Mouse (Mus musculus) lung, postnatal 14 days (tissue): ENCODE results near the gene Clmn.
"Not testable (repeated sequence)": the region's sequence is repeated elsewhere in the genome, so short reads cannot be mapped to it uniquely, and the experiment has no call there.

Source experiments
- DNase-seq: peaks from one replicate; pipeline ENCODE4 v3.0.0; 2021

Gene Clmn

DNA sequence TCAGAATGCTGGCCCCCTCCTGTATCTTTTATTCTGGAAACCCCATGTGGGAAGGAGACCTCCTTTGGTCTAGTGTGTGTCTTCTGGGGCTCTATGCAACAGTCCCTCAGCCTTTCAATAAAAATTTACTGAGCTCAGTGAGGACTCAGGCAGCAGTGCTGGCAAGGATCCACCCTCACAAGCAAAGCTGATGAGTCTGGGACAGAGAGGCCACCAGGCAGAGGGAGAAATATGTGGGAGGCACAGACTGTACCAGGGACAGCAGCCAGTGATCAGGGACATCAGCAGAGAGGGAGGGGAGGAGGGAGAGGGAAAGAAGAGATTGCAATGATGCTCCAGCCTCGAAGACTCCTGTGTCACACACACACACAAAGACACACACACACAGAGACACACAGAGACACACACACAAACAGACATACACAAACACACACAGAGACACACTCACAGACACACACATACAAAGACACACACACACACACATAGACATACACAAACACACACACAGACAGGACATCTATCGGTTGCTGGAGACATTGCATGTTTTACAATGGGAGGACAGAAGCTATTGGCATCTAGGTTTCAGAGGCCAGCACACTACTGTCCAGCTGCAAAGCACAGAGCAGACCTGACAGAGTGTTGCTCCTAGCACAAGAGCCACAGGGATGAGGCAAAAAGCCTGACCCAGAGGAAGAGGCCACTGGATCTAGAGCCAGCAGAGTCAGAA, 27.6 kb downstream of the Clmn start:
- DNase-seq: peak; percentile 38

DNA sequence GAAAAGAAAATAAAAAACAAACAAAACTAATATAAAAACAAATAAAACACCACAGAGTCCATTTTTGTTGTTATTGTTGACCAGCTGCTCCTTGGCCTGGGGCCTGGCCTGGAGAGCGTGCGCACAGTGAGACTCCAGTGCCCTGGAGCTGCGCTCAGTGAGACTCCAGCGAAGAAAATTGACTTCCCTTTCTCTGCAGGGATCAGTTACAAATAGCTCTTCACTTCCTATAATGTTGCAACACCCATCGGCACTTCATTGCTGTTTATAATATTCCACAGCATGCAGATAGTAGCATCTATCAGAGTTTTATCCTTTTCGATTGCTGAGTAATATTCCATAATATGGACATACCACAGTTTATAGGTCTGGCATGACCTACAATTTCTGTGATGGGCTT, 28.6 kb downstream of the Clmn start:
- DNase-seq: no peak

- DNase-seq: no peak
These were observed 29.3 kb downstream of the Clmn start for GRCm38 (mm10) chr12:104835369-104836094.

DNA sequence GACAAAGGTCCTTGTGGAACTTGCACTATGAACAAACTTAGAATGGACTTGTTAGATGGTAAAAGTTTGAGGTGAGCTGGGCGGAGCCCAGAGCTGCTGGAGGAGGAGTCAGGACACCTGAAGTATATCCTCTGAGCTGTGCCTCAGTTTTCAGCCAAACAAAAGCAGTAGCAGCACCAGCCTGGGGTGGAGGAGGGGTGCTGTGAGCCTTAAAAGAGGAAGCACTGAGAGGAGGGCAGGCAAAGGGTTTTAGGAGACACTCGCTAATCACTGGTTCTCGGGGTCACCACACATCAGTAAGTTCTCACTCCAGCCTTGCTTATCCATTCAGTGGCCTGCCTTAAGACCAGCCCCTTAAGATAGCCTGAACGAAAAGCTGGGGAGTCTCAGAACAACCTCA, 30.1 kb downstream of the Clmn start:
- no peak for DNase-seq

DNA sequence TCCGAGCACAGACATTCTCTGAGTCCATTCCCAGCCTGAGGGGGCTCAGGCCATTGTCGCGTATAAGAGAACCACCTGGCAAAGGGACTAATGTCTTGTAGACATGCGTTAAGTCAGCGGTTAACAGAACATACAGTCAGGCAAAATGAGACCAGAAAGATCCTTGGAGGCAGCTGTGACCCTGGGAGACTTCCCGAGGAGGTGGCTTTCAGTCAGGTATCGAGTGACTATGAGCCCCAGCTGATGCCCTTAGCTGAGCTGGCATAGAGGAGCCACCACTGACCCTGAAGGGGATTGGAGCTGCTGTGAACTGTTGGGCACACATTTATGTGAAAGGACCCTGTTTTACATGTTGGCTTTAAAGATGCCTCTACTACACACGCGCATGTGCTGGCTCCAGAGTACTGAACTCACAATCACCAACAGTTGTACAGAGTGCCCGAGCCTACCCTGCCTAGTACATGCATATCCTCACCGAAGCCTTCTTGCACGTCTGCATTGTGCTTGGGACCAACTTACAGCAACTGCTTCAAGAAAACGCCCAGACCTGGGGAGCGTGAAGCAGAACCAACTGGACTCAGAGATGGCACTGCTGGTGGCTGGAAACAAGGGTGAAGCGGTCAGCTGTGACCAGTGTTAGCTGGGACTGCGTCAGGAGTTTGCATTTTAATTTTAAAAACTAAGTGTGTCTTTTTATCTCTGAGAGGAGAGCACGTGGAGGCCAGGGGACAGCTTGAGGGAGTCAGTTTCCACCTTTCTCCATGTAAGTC, 34.0 kb downstream of the Clmn start:
- no peak for DNase-seq

GRCm38 (mm10) chr12:104830283-104830639, 34.6 kb downstream of the Clmn start:
- DNase-seq: no peak

DNA sequence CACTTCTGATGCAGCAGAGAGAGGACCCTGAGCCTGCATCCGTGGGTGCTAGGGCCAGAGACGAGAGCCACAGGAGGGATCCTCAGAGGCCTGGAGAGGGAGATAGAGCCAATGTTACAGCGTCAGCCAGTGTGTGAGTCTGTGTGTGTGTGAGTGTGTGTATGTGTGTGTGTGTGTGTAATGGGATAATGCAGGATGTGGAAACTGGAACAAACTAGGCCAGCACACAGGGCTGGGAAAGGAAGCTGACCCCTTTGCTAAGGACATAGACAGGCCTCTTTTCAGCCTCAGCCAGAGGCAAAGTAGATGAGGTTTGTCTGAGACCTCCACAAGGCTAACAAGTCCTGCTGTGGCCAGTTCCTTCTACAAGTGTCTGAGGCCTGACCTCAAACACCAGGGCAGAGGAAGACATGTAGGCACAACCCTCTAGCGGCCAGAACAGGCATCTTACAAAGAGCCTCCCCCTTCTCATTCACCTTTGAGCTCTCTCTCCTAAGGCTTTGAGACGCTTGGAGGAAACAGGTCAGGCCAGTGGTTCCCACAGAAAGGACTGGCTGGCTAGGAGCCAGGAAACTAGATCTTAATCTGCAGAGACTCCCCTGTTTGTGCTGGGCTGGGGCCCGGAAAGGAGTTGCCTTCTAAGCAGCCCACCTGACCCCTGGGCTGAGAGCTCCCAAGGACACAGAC, 35.1 kb downstream of the Clmn start:
- DNase-seq: peak; percentile 48

- DNase-seq: not testable (repeated sequence)
These were observed 35.9 kb downstream of the Clmn start for GRCm38 (mm10) chr12:104828986-104829385.

DNA sequence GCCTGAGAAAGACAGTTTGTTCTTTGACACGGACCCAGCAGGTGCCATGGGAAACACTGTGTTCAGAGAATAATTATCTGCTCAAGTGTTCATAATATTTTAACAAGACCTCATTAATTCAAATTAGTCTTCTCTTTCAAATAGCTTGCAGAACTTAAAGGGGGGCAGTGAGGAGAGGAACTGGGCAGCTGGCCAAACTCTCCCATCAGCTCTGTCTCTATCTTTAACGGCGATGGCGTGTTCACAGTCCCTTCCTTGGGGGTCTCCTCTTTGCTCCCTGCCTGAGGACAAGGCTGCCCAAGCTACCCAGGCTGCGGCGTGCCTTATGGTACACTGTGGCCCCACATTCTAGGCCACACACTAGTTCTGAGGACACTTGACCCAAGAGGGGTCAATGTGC, 37.2 kb downstream of the Clmn start:
- no peak for DNase-seq

DNA sequence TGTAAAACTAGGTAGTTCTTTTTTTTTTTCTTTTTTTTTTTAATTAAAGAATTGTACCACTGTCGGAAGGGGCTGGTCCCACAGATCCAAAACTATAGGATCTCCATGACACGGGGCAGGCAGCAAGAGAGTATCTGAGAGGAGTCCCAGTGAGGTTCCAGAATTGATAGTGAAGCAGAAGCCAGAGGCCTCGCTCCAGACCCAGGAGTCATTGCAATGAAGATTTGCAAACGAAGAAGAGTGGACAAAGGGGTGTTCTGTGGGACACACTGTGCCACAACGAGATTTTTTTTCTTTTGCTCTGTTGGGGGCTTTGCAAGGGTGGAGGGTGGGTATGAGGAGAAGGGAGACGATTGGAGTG, 40.0 kb downstream of the Clmn start:
- no peak for DNase-seq

GRCm38 (mm10) chr12:104824244-104824906, 40.5 kb downstream of the Clmn start:
- DNase-seq: peak; percentile 88

- no peak for DNase-seq
These were observed 41.2 kb downstream of the Clmn start for GRCm38 (mm10) chr12:104823722-104824121.

DNA sequence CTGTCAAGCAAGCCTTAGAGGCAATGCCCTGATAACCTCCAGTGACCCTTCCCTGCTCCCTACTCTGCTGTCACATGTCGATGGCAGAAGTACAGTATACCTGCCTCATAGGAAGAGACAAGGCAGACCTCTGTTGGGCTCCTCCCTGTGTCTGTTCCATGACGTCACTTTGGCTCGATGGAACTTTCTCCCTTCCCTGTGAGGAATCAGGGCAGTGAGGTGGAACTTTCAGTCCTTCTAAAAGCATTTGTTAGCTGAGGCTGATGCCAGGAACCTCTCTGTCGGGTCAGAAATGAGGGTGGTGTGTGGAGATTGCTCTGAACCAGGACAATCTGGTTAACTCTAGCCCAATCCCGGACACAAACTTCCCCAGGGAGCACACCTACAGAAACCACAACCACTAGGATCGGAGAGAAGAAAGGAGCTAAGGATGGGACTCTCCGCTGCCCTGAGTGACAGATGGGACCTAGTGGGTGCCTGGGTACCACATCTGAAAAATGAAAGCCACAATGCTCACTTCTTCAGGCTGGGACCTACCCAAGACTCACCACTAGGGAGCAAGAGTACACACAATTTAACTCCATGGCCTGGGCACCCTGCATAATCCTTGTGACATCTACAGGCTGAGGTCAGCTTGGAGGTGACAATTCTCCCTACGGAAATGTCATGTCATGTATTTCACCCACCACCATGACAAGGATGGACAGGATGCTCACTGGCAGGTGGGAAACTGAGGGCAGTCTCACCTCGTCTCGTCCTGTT, 41.9 kb downstream of the Clmn start:
- no peak for DNase-seq

GRCm38 (mm10) chr12:104822151-104822550, 42.7 kb downstream of the Clmn start:
- DNase-seq: no peak

DNA sequence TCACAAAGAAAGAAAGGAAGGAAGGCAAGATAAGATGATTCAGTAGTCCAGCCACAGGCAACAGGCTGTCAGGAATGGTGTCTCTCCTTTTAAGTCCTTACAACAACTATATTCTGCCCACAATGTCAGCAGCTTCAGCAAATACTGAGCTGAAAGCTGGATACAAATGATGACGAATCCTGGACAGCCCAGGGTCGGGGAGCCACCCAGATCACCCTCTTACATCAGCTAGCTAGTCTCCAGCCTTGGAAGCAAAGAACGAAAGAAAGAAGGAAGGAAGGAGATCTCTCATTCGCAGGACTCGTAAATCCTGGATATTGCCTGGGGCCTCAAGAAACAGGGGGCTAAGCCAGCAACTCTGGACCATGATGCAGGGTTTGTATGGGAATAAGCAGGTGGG, 44.8 kb downstream of the Clmn start:
- no peak for DNase-seq

- no peak for DNase-seq
These were observed 45.8 kb downstream of the Clmn start for GRCm38 (mm10) chr12:104819050-104819449.

GRCm38 (mm10) chr12:104818057-104818456, 46.8 kb downstream of the Clmn start:
- peak; percentile 58 for DNase-seq

- no peak for DNase-seq
These were observed 47.6 kb downstream of the Clmn start for GRCm38 (mm10) chr12:104817172-104817866.

GRCm38 (mm10) chr12:104814291-104814690, 50.6 kb downstream of the Clmn start:
- DNase-seq: no peak

DNA sequence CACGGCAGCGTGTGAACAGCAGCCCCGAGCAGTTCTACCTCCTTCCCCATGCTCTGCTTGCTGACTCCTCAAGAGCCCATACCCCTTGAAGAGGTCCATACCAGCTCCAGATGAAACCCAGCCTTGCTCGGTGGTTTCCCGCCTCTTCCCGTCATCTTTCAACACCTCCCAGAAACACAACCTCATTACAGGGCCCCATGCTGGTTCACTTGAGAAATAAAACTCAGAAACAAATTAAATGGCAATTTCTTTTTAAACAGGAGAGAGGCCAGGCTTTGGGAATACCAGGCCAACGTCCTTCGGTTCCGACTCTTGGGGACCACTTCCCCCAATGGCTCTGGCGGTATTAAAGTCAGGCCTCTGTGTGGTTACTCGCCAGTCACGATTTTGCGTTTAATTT, 51.1 kb downstream of the Clmn start:
- no peak for DNase-seq

DNA sequence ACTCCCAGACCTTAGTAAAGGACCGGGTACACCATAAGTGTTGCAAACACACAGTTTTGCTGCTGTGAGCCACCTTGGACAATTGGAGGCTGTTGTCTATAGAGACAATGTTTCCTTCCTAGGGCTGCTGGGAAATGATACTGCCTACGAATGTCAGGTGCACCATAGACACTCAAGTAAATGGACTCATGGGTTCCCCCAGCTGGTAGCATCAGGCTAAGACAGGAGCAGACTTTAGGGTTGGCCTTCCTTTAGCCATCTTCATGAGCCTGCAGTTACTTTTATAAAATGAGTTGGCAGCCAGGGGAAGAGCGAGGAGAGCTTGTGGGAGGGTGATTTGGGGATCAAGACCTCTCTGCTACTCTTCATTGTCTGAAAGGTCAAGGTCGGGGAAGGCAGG, 52.2 kb downstream of the Clmn start:
- DNase-seq: peak; percentile 22
